Mouse (Mus musculus) brain, embryonic 14.5 days (tissue): ENCODE measurements at regions not wholly inside any gene's neighbourhood (a gene's known extent, or its start where the extent isn't known, plus 50 kb on each side); places are given as distances from the start of the nearest gene placed in this dataset.

Source experiments
- CTCF ChIP-seq: fragments of 200-500 bp; IDR thresholded peaks from 2 replicates; pipeline ENCODE4 v1.5.1; 2012; ENCODE audit warnings: inconsistent platforms, mild to moderate bottlenecking, moderate library complexity, borderline replicate concordance; ENCODE audit not compliant: insufficient read depth, insufficient read length; ENCODE audit errors: extremely low read depth
- POLR2A ChIP-seq: fragments of 200-500 bp; IDR thresholded peaks from 2 replicates; pipeline ENCODE4 v1.6.1; 2012; ENCODE audit warnings: mild to moderate bottlenecking, inconsistent platforms, borderline replicate concordance; ENCODE audit not compliant: poor library complexity, insufficient read depth, insufficient read length, severe bottlenecking; ENCODE audit errors: extremely low read depth

- TF ChIP-seq POLR2A (no peak), CTCF (no peak)
Measured at GRCm38 (mm10) chr6:94841881-94842280, 141.9 kb upstream of the Lrig1 start.
